Mouse (Mus musculus): Measurements from ENCODE around the gene Opn1sw.

GRCm38 (mm10) chr6:29434911-29435691, 46.8 kb upstream of the Opn1sw start:
- TF ChIP-seq POLR2A (IDR thresholded peaks at IDR 0.05; ENCODE audit: low read depth, low read length) (no peak), CTCF (IDR thresholded peaks at IDR 0.05; ENCODE audit: extremely low read depth, insufficient read length, insufficient replicate concordance, low read depth, low read length) (no peak)
